Mouse (Mus musculus) lung, embryonic 14.5 days (tissue): Measurements from ENCODE around the gene AI854703. TPM values are rescaled to one million over a fixed set of nuclear protein-coding genes. Genes with fewer than 3 reads are reported as not detected.
"Not testable (repeated sequence)": the region's sequence is repeated elsewhere in the genome, so short reads cannot be mapped to it uniquely, and the experiment has no call there.

ENCODE experiments used
- ATAC-seq: fragments of 200-750 bp; cut with Nextera tagmentation; 2 replicates; pipeline ENCODE4 v1.8.0; 2017; ENCODE audit warnings: mild to moderate bottlenecking, moderate TSS enrichment, moderate library complexity; ENCODE audit not compliant: insufficient read depth
- DNase-seq: peaks from one replicate; pipeline ENCODE4 v3.0.0-alpha.2; 2015
- H3K27ac ChIP-seq: fragments of 300-500 bp; sonication (generic); 2 replicates; pipeline ENCODE4 v1.5.1; 2014; ENCODE audit warnings: low read depth, mild to moderate bottlenecking, moderate library complexity
- H3K27me3 ChIP-seq: fragments of 300-500 bp; sonication (generic); 2 replicates; pipeline ENCODE4 v1.6.1; 2014; ENCODE audit warnings: low read length, control low read depth; ENCODE audit not compliant: insufficient read depth
- H3K36me3 ChIP-seq: fragments of 300-500 bp; sonication (generic); 2 replicates; pipeline ENCODE4 v1.6.1; 2014; ENCODE audit warnings: control low read depth; ENCODE audit not compliant: insufficient read depth
- H3K4me1 ChIP-seq: fragments of 300-500 bp; sonication (generic); 2 replicates; pipeline ENCODE4 v1.6.1; 2014; ENCODE audit warnings: antibody characterized with exemption, control low read depth; ENCODE audit not compliant: insufficient read depth
- H3K4me2 ChIP-seq: fragments of 300-500 bp; sonication (generic); 2 replicates; pipeline ENCODE4 v1.6.1; 2014; ENCODE audit warnings: mild to moderate bottlenecking
- H3K4me3 ChIP-seq: fragments of 300-500 bp; sonication (generic); 2 replicates; pipeline ENCODE4 v1.5.1; 2014; ENCODE audit warnings: low read depth, low read length
- H3K9ac ChIP-seq: fragments of 300-500 bp; sonication (generic); 2 replicates; pipeline ENCODE4 v1.6.1; 2014
- H3K9me3 ChIP-seq: fragments of 300-500 bp; sonication (generic); 2 replicates; pipeline ENCODE4 v1.6.1; 2016; ENCODE audit warnings: low read depth, low read length, control low read depth
- CTCF ChIP-seq: IDR thresholded peaks from 2 replicates; pipeline ENCODE4 v1.5.1; 2016; ENCODE audit warnings: antibody characterized with exemption, low read depth
- WGBS: fragments of 180-500 bp; shearing (Covaris S2); extraction: QIAGEN DNeasy Blood & Tissue Kit; methylation state at CpG from one replicate; pipeline ENCODE4 v1.1.7; 2014; 5-methylcytosine and 5-hydroxymethylcytosine counted together
- polyA plus RNA-seq: library from polyadenylated mRNA; unstranded; fragments of >200 nt; fragmentation: Nextera tagmentation; extraction: Ambion mirVana; gene quantifications from 2 replicates; pipeline ENCODE4 v1.2.1, GENCODE M21; 2014

AI854703 gene
- polyA plus RNA-seq, 1 experiment from 2014 or later, result 0.34 TPM

GRCm38 (mm10) chr6:48614756-48615155, 11.8 kb upstream of the AI854703 start:
- no peak overlapping the region for H3K9ac ChIP-seq
- no peak overlapping the region for H3K4me3 ChIP-seq
- H3K27ac ChIP-seq, result no peak overlapping the region
- H3K4me1 ChIP-seq, result no peaks in the 10 kb centered on the region
- H3K27me3 ChIP-seq, result no peaks in the 10 kb centered on the region
- no peak for DNase-seq
- no peaks in the 10 kb centered on the region for H3K9me3 ChIP-seq
- peaks cover 17% of the 10 kb centered on the region for H3K36me3 ChIP-seq
- no peak for ATAC-seq
- TF ChIP-seq CTCF, result no peak
- 86% methylated on average over 5 of the region's 5 CpGs for WGBS
- no peak overlapping the region for H3K4me2 ChIP-seq

GRCm38 (mm10) chr6:48620031-48620430, 6.5 kb upstream of the AI854703 start:
- H3K27me3 ChIP-seq, result no peaks in the 10 kb centered on the region
- no peaks in the 10 kb centered on the region for H3K4me1 ChIP-seq
- no peak for DNase-seq
- WGBS, result 92% methylated on average over 30 of the region's 30 CpGs
- no peak overlapping the region for H3K4me2 ChIP-seq
- TF ChIP-seq CTCF, result no peak
- H3K9me3 ChIP-seq, result no peaks in the 10 kb centered on the region
- ATAC-seq, result no peak
- H3K9ac ChIP-seq, result no peak overlapping the region
- no peak overlapping the region for H3K4me3 ChIP-seq
- H3K27ac ChIP-seq, result no peak overlapping the region
- peaks cover 30% of the 10 kb centered on the region for H3K36me3 ChIP-seq

- H3K4me2 ChIP-seq, DNase-seq, ATAC-seq, H3K9ac ChIP-seq, H3K27ac ChIP-seq, H3K4me3 ChIP-seq, H3K4me1 ChIP-seq, H3K9me3 ChIP-seq: not testable (repeated sequence)
- Histone ChIP-seq H3K27me3 (peaks cover 12% of the 10 kb centered on the region), H3K36me3 (peaks cover 30% of the 10 kb centered on the region)
- 81% methylated on average over 8 of the region's 8 CpGs for WGBS
Observed at GRCm38 (mm10) chr6:48622186-48622843, 4.2 kb upstream of the AI854703 start.

- 26% methylated on average over 1 of the region's 1 CpGs for WGBS
- DNase-seq, result no peak
Observed at GRCm38 (mm10) chr6:48623460-48623859, 3.1 kb upstream of the AI854703 start.

GRCm38 (mm10) chr6:48626984-48627383, 420 bp downstream of the AI854703 start:
- Histone ChIP-seq H3K4me3 (peak overlapping the region; percentile 48), H3K9ac (peak overlapping the region; percentile 49), H3K27me3 (peaks cover 37% of the 10 kb centered on the region), H3K36me3 (no peaks in the 10 kb centered on the region), H3K4me2 (peak overlapping the region; percentile 86), H3K27ac (no peak overlapping the region), H3K9me3 (no peaks in the 10 kb centered on the region), H3K4me1 (0 out of 2 replicates have a peak, but pooled peaks cover 3% of the 10 kb centered on the region)
- TF ChIP-seq CTCF, result peak; percentile 28
- under 1% methylated on average over 32 of the region's 32 CpGs for WGBS
- DNase-seq (peak; percentile 67), ATAC-seq (peak; percentile 52; the same call in 1 of the 2 replicates)

More at GRCm38 (mm10) chr6:48623460-48623859, 3.1 kb upstream of the AI854703 start:
- no peak for ATAC-seq
- Histone ChIP-seq H3K36me3 (peaks cover 22% of the 10 kb centered on the region), H3K27ac (no peak overlapping the region), H3K27me3 (peaks cover 24% of the 10 kb centered on the region), H3K9me3 (no peaks in the 10 kb centered on the region), H3K9ac (no peak overlapping the region), H3K4me1 (no peaks in the 10 kb centered on the region), H3K4me3 (no peak overlapping the region), H3K4me2 (no peak overlapping the region)
- TF ChIP-seq CTCF, result no peak

GRCm38 (mm10) chr6:48627511-48627924, 954 bp downstream of the AI854703 start:
- 0 out of 2 replicates have a peak, but pooled peaks cover 3% of the 10 kb centered on the region for H3K4me1 ChIP-seq
- TF ChIP-seq CTCF, result no peak
- H3K9ac ChIP-seq, result peak overlapping the region; percentile 49
- no peaks in the 10 kb centered on the region for H3K36me3 ChIP-seq
- H3K9me3 ChIP-seq, result no peaks in the 10 kb centered on the region
- H3K4me2 ChIP-seq, result peak overlapping the region; percentile 86
- ATAC-seq (no peak), DNase-seq (no peak)
- H3K4me3 ChIP-seq, result peak overlapping the region; percentile 48
- H3K27me3 ChIP-seq, result peaks cover 37% of the 10 kb centered on the region
- no peak overlapping the region for H3K27ac ChIP-seq
- WGBS, result 6% methylated on average over 7 of the region's 7 CpGs

- no peak for ATAC-seq
- WGBS, result 74% methylated on average over 3 of the region's 3 CpGs
- no peak for DNase-seq
- H3K9me3 ChIP-seq, result no peaks in the 10 kb centered on the region
- H3K9ac ChIP-seq, result no peak overlapping the region
- no peak overlapping the region for H3K4me3 ChIP-seq
- H3K27ac ChIP-seq, result no peak overlapping the region
- H3K36me3 ChIP-seq, result no peaks in the 10 kb centered on the region
- H3K4me1 ChIP-seq, result 0 out of 2 replicates have a peak, but pooled peaks cover 3% of the 10 kb centered on the region
- H3K4me2 ChIP-seq, result no peak overlapping the region
- no peak for TF ChIP-seq CTCF
- peaks cover 37% of the 10 kb centered on the region for H3K27me3 ChIP-seq
Observed at GRCm38 (mm10) chr6:48628377-48628776, 1.8 kb downstream of the AI854703 start.
